Mouse (Mus musculus): Measurements from ENCODE around the gene Guca2b. TPM values are rescaled to one million over a fixed set of nuclear protein-coding genes. Genes with fewer than 3 reads are reported as not detected.

Guca2b gene
- total RNA-seq, 2 experiments from 2014 or later: not detected

GRCm38 (mm10) chr4:119614078-119614477 lies 44.7 kb downstream of the Guca2b start:
- no peak for ATAC-seq (replicated peaks; ENCODE audit: low FRiP score, low TSS enrichment, poor library complexity, severe bottlenecking)

GRCm38 (mm10) chr4:119609488-119609887 lies 49.3 kb downstream of the Guca2b start:
- peak; percentile 57 for ATAC-seq (replicated peaks; ENCODE audit: low FRiP score, low TSS enrichment, poor library complexity, severe bottlenecking)

Other genes starting within 250 kb of the Guca2b start
- 0.27 TPM in 1 of 2 replicates, not detected in the other for gene Ccdc30, start 243.4 kb downstream of the Guca2b start, total RNA-seq (2014; fragmentation: Nextera tagmentation)
- 0.50 and 2.9 TPM in 2 replicates for gene Ccdc30, start 243.4 kb downstream of the Guca2b start, total RNA-seq (2017)
- gene Ppcs, start 236.5 kb downstream of the Guca2b start, total RNA-seq (2014; fragmentation: Nextera tagmentation): 6.3 and 13.0 TPM in 2 replicates
- gene Ppcs, start 236.5 kb downstream of the Guca2b start, total RNA-seq (2017): 3.8 and 4.8 TPM in 2 replicates
- gene Zmynd12, start 236.1 kb downstream of the Guca2b start, total RNA-seq (2014; fragmentation: Nextera tagmentation): not detected in 2 replicates
- gene Zmynd12, start 236.1 kb downstream of the Guca2b start, total RNA-seq (2017): not detected in 2 replicates
- not detected in 2 replicates for gene Rimkla, start 166.3 kb downstream of the Guca2b start, total RNA-seq (2014; fragmentation: Nextera tagmentation)
- gene Rimkla, start 166.3 kb downstream of the Guca2b start, total RNA-seq (2017): not detected in 2 replicates
- 31.1 and 58.3 TPM in 2 replicates for gene Foxj3, start 122.0 kb downstream of the Guca2b start, total RNA-seq (2014; fragmentation: Nextera tagmentation)
- 22.8 and 33.9 TPM in 2 replicates for gene Foxj3, start 122.0 kb downstream of the Guca2b start, total RNA-seq (2017)
- gene Frg2f1, start 119.4 kb downstream of the Guca2b start, total RNA-seq (2014; fragmentation: Nextera tagmentation): 1.5 TPM in 1 of 2 replicates, not detected in the other
- gene Frg2f1, start 119.4 kb downstream of the Guca2b start, total RNA-seq (2017): 0.28 and 1.7 TPM in 2 replicates
- not detected in 2 replicates for gene Guca2a, start 21.2 kb downstream of the Guca2b start, total RNA-seq (2014; fragmentation: Nextera tagmentation)
- gene Guca2a, start 21.2 kb downstream of the Guca2b start, total RNA-seq (2017): not detected in 2 replicates
- gene Hivep3, start 74.8 kb upstream of the Guca2b start, total RNA-seq (2014; fragmentation: Nextera tagmentation): 2.7 and 2.9 TPM in 2 replicates
- 1.6 and 2.5 TPM in 2 replicates for gene Hivep3, start 74.8 kb upstream of the Guca2b start, total RNA-seq (2017)

All from megakaryocyte-erythroid progenitor cell, adult 5-6 weeks (primary cell).